Mouse (Mus musculus) MEL-GATA-1-ER (cell line): Measurements from ENCODE around the gene Nr0b2.

Experiments
- DNase-seq: peaks from one replicate; pipeline ENCODE4 v3.0.0-alpha.2; 2012; ENCODE audit warnings: low read depth; ENCODE audit errors: extremely low read depth

Nr0b2 gene

GRCm38 (mm10) chr4:133561622-133562021, 8.4 kb downstream of the Nr0b2 start:
- no peak for DNase-seq

DNA sequence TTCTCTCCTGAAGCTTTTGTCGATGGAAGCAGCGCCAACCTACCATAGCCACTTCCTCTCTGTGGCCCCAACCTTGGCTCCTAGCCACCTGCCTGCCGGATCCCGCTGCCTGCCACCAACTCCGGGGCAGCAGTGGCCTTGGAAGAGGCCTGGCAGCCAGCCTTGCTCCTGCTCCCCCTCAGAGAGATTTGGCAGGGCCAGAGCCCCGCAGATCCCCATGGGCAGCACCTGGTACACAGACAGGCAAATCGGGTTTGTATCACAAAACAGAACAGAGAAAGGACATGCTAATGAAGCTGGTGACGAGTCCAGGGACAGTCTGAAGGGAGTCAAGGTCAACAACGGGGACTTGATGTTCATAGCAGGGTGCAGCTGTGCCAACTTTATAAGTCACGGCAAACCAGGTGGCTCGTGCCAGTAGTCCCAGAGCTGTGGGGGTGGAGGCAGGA, 10.0 kb downstream of the Nr0b2 start:
- DNase-seq = no peak

DNA sequence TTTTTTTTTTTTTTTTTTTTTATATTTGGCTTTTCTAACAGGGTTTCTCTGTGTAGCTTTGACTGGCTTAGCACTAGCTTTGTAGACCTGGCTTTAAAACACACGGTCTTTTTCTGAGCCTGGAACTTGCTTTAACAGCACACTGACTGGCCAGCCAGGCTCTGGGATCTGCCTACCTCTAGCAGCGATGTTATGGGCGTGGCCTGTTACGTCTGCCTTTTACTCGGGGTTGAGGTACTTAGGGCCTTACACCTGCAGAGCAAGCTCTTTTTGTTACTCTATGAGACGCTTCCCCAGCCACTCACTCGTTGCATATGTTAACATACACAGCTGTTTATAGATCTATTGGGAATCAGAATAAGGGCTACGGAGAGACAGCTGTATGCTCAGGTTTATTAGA, 14.1 kb downstream of the Nr0b2 start:
- no peak for DNase-seq

- DNase-seq = no peak
These were observed 16.3 kb downstream of the Nr0b2 start for GRCm38 (mm10) chr4:133569291-133570065.

DNA sequence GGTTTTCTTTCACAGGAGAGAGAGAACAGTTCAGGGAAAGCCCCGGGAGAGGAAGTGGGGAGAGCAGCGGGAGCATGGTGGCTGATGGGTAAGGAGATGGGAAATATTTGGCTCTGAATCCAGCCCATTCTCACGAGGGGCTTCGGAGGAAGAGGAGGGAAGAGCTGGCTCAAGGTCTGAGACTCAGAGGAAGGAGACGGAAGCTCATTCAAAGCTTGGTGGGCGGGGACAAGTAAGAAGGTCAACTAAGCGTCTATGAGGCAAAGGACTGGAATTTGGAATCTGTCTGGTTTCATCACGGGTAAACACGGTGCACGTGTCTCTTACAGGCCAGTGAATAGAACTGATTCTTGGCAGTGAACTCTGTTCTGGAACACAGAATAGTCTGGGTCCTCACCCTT, 16.9 kb downstream of the Nr0b2 start:
- DNase-seq = no peak

DNA sequence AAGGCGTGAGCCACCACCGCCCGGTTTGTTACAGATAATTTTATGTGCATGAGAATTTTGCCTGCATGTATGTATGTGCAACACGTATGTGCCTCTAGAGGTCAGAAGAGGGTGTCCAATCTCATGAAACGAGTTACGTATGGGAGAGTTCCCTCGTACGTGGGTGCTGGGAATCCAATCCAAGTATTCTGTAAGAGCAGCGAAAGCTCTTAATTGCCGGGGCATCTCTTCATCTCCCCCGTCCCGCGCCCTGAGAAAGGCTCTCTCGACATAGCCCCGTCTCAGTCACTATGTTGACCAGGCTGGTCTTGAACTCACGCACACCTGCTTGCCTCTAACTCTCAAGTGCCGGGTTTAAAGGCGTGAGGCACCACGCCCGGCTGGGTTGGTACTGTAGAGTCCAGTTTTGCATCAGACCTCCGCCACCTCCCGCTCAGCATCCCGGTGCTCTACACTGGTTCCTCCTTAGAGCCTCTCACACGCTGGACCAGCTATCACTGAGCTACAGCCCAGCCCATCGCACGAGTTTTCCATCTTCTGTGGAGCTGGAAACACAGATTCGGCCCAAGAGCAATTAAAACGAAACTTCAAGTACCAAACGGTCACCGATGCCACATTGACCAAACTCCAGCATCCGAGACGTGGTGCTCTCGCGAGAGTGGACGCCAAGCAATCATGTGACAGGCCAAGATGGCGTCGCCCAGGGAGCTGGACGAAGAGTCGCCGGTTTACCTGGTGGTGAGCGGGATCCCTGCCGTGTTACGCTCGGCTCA, 21.1 kb downstream of the Nr0b2 start, which contains the start of gene Gpatch3:
TSS of gene Gpatch3 (plus strand) at position 676 of the 773 bp plus-strand sequence.
- DNase-seq = peak; percentile 83

DNA sequence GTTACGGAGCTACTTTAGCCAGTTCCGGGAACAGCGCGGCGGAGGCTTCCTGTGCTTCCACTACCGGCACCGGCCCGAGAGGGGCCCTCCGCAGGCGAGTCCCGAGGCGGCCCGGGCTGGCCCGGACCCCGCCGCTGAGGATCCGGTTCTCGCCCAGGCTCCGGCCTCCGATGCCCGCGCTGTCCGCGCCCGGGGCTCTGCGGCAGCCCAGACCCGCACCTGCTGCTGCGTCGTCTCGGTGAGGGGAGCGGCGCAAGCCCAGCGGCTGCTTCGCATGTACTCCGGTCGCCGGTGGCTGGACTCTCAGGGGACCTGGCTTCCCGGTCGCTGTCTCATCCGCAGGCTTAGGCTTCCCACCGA, 21.6 kb downstream of the Nr0b2 start:
- no peak for DNase-seq

- no peak for DNase-seq
These were observed 24.8 kb downstream of the Nr0b2 start for GRCm38 (mm10) chr4:133577983-133578382.

DNA sequence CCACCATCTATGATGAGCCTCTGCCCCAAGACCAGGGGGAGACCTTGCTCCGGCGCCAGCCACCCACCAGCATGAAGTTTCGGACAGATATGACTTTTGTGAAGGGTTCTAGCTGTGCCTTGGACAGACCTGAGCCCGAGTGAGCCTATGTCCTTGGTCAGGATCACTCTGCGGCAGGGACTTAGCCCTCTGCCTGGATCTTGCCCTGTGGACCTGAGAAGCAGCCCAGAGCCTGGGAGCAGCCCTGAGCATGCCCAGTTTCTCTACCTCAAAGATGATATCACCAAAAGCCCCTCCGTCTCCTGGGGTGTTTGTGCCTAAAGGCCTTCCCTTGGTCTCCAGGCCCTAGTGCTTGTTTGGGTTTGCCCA, 30.5 kb downstream of the Nr0b2 start:
- peak; percentile 17 for DNase-seq

DNA sequence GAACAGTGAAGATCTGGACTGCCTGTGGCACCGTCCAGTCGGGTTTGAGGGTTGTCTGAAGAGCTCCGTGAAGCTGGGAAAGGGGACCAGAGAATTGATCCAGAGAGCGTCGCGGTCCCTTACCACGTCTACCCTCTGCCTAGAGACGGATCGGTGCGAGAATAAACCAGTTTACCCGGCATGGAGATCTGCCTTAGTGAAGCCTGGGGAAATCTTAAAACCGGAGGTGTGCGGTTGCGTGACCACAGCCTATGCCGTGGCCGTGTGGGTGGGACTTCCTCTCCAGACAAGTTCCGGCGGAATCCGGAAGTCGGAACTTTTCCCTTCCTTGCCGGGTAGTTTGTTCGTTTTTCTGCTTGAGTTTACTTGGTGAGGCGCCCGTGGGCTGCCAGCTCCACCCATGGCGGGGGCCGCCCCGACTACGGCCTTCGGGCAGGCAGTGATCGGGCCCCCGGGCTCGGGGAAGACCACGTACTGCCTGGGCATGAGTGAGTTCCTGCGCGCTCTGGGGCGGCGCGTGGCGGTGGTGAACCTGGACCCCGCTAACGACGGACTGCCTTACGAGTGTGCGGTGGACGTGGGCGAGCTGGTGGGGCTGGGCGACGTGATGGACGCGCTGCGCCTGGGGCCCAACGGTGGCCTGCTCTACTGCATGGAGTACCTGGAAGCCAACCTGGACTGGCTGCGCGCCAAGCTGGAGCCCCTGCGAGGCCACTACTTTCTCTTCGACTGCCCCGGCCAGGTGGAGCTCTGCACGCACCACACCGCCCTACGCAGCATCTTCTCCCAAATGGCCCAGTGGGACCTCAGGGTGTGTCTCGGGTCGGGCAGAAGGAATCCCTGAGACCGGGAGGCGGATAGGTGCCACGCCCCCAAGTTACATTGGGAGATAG, 31.1 kb downstream of the Nr0b2 start, which contains the start of gene Gpn2:
TSS of gene Gpn2 (plus strand) at position 304 of the 893 bp plus-strand sequence.
- DNase-seq = peak; percentile 80

DNA sequence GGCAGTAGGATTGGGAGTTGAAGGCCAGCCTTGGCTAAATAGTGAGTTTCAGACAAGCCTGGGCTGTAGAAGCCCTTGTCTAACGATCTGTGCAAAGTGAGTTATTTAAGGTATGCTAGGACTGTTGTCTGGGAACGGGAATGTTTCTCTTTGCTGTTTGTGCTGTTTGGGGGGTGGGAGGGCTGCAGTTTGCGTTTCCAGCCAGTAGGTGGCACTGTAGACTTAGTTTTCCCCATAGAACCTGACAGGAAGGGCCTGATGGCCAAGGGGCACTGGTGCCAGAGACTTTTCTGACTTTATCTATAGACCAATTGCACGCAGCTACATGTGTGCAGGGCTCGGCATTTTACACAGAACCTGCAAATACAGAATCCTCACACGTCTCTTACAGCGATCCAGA, 39.4 kb downstream of the Nr0b2 start:
- no peak for DNase-seq

DNA sequence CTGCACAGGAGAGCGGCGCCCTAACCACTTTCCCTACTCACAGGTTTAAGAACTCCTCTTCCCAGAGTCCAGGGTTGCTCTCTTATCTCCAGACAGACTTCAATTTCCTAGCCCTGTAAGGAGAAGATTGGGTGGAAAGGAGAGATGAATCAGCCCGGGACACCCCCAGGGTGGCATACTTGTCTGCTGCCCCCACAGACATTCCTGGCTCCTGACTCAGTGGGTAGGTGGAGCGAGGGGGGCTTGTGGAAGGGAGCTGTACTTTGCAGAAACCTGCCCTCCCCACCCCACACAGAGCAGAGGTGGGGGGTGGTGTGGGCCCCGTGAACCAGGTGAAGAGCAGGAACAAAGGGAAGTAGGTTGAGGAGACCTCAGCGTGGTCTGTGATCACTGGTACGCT, 42.4 kb downstream of the Nr0b2 start:
- DNase-seq = no peak

GRCm38 (mm10) chr4:133596084-133596483, 42.9 kb downstream of the Nr0b2 start:
- no peak for DNase-seq

DNA sequence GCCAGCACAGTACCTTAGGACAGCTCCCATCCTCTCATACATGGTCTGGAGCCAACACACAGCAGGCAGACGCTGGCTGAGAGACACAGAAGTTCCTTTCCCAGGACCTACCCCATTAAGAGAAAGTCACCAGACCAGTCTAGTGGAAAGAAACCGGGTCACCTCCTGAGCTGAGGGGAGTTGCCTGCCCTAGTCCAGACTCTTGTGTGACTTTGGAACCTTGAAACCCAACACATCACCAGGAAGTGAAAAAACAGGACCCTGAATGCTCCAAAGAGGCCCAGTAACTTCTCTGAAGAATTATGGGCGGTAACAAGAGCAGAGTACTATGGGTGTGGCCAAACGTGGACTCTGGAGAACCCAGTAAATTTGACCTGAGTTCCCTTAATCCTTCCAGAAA, 45.4 kb downstream of the Nr0b2 start:
- DNase-seq = no peak

GRCm38 (mm10) chr4:133599116-133599515, 45.9 kb downstream of the Nr0b2 start:
- no peak for DNase-seq

GRCm38 (mm10) chr4:133599571-133600073, 46.4 kb downstream of the Nr0b2 start:
- peak; percentile 71 for DNase-seq

GRCm38 (mm10) chr4:133600306-133600705, 47.1 kb downstream of the Nr0b2 start:
- DNase-seq = no peak

- DNase-seq = no peak
These were observed 48.6 kb downstream of the Nr0b2 start, which contains the start of gene Sfn for GRCm38 (mm10) chr4:133601721-133602218. Gene Sfn (minus strand): TSS chr4:133602168.

DNA sequence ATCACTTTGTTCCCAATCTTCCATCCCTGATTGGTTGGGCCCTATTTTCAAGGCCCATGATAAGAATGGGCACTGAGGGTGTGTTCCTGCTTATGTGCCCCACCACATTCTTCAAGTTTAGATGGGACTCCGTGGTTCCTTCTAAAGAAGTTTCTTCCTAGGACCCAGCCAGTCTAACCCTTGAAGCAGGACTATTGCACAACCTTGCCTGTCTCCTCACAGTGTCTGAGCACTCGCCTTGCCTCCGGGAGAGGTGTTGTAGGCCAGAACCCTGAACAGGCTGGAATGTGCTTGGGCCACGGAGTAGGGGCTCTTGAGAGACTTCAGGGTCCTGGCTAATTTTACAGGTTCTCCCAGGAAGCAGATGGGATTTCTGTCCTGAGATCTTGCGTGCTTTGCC, 49.9 kb downstream of the Nr0b2 start:
- no peak for DNase-seq

DNA sequence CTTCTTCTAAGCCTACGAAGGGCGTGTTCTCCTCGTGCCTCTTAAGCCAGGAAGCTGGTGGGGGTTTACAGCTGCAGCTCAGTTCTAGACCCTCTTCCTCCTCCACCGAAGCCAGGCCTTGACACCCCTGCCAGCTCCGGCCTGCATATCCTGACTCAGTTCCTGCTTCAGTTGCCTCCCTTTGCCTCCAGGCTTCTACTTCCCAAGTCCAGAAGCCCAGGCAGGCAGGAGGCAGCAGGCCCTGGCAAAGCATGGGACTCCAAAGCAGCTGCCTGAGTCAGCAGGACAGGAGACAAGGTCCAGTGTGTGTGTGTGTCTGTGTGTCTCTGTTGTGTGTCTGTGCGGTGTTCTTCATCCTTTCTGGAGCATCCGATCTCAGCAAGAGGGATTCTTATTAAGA, 51.0 kb downstream of the Nr0b2 start:
- DNase-seq = no peak

- DNase-seq = no peak
These were observed 51.7 kb downstream of the Nr0b2 start for GRCm38 (mm10) chr4:133604856-133605255.
